11 mouse cellular contexts compared by ENCODE assay signal in genomic region chr6:93232636-93233035, GRCm38 (mm10).
A peak's percentile ranks its signal among the peaks of the same experiment; 100 is the strongest.
DNase-seq lines count a peak whose midpoint lies in the region; ATAC-seq and TF ChIP-seq lines count a peak whose summit lies in the region.
"Had no signal": no experiment of that assay in that cellular context is flagged by ENCODE, and none has a peak within 500 bp of the region (broad histone marks: within the 10 kb centered on the region; RNA-seq: fewer than 3 reads in every experiment).

No protein-coding gene starts in this region.

- H3K4me2 ChIP-seq in stomach, embryonic 15.5 days: no peak overlapping the region
- H3K4me2 ChIP-seq in stomach, postnatal 0 days (replicated peaks; ENCODE audit: low read depth): no peak overlapping the region
- H3K4me2 ChIP-seq: hindbrain, embryonic 13.5 days had no signal

- ATAC-seq in stomach, embryonic 15.5 days (ENCODE audit: insufficient read depth, low FRiP score, low read depth): no peak
- no peak for ATAC-seq in stomach, postnatal 0 days (ENCODE audit: low FRiP score, low TSS enrichment)
- no peak for ATAC-seq in erythroblast, adult 5-6 weeks (replicated peaks; ENCODE audit: low FRiP score, poor library complexity, severe bottlenecking)

- no peaks in the 10 kb centered on the region for H3K9me3 ChIP-seq in stomach, embryonic 15.5 days
- no peaks in the 10 kb centered on the region for H3K9me3 ChIP-seq in stomach, postnatal 0 days (ENCODE audit: control insufficient read depth, low read length)
- H3K9me3 ChIP-seq: hindbrain, embryonic 13.5 days had no signal

- peaks cover 7% of the 10 kb centered on the region; the same call in 1 of the 2 replicates for H3K4me1 ChIP-seq in stomach, embryonic 15.5 days
- no peaks in the 10 kb centered on the region; the same call in 1 of the 2 replicates for H3K4me1 ChIP-seq in stomach, postnatal 0 days (replicated peaks; ENCODE audit: control insufficient read depth, insufficient read depth)

- WGBS in stomach, embryonic 15.5 days: 65% methylated on average over 9 of the region's 9 CpGs
- WGBS in stomach, postnatal 0 days: 59% methylated on average over 9 of the region's 9 CpGs

- TF ChIP-seq EP300 in stomach, postnatal 0 days (optimal IDR thresholded peaks at IDR 0.05): no peak

- H3K27me3 ChIP-seq in stomach, embryonic 15.5 days (replicated peaks): no peaks in the 10 kb centered on the region
- H3K27me3 ChIP-seq in stomach, postnatal 0 days (ENCODE audit: control insufficient read depth, insufficient read depth, low read length): no peaks in the 10 kb centered on the region
- H3K27me3 ChIP-seq: hindbrain, embryonic 13.5 days had no signal

- TF ChIP-seq CTCF in stomach, postnatal 0 days (IDR thresholded peaks at IDR 0.05; ENCODE audit: low read depth): no peak

- H3K36me3 ChIP-seq in stomach, embryonic 15.5 days: no peaks in the 10 kb centered on the region
- H3K36me3 ChIP-seq in stomach, postnatal 0 days (ENCODE audit: control insufficient read depth, insufficient read depth, low read length): no peaks in the 10 kb centered on the region
- H3K36me3 ChIP-seq: hindbrain, embryonic 13.5 days had no signal

- DNase-seq in gastrocnemius, postnatal 14 days: peak; percentile 11
- no peak for DNase-seq in gastrocnemius, postnatal 36 days
- no peak for DNase-seq in stomach, postnatal 0 days (ENCODE audit: low spot score)
- peak; percentile 64 for DNase-seq in heart, postnatal 4 days
- DNase-seq in yolk sac, embryonic 10.5 days (ENCODE audit: low spot score): no peak
- DNase-seq in left cerebral cortex, adult 8-10 months (ENCODE audit: low spot score in 2 of 2): no peak
- DNase-seq: adrenal gland, postnatal 14 days had no signal

- 0 out of 2 replicates have a peak overlapping the region, but pooled peaks have one; percentile 21 for H3K27ac ChIP-seq in stomach, embryonic 15.5 days
- H3K27ac ChIP-seq in stomach, postnatal 0 days (replicated peaks): no peak overlapping the region
- H3K27ac ChIP-seq: hindbrain, embryonic 13.5 days had no signal

- H3K9ac ChIP-seq in stomach, embryonic 15.5 days: no peak overlapping the region
- no peak overlapping the region for H3K9ac ChIP-seq in stomach, postnatal 0 days (ENCODE audit: low read length)
- H3K9ac ChIP-seq: hindbrain, embryonic 13.5 days had no signal

- intact Hi-C loops in gastrocnemius, postnatal 14 days (cut with DNase I; ENCODE audit: low total_unique reads): no loop called here
- intact Hi-C loops in gastrocnemius, postnatal 36 days (cut with DNase I): no loop called here

- H3K4me3 ChIP-seq in stomach, embryonic 15.5 days (replicated peaks): no peak overlapping the region
- no peak overlapping the region for H3K4me3 ChIP-seq in stomach, postnatal 0 days (ENCODE audit: low read depth, low read length)
- H3K4me3 ChIP-seq: hindbrain, embryonic 13.5 days; myocyte had no signal

Comparison
In these comparisons a context has a peak if more than half of its experiments do, and no peak if none do; other contexts are left out.
1. DNase-seq: peak in gastrocnemius, postnatal 14 days (single experiment) and heart, postnatal 4 days (single experiment); none in gastrocnemius, postnatal 36 days (0 of 2), stomach, postnatal 0 days (single experiment), yolk sac, embryonic 10.5 days (single experiment) and left cerebral cortex, adult 8-10 months (0 of 2).